Mouse (Mus musculus) gastrocnemius, adult 8-10 months (tissue): ENCODE measurements around the gene Zfp365. TPM values are rescaled to one million over a fixed set of nuclear protein-coding genes. Genes with fewer than 3 reads are reported as not detected.
A peak's percentile ranks its signal among the peaks of the same experiment; 100 is the strongest.

Experiments used
- DNase-seq, 2 experiments: peaks; one replicate each; pipeline ENCODE4 v3.0.0; 2022; ENCODE audit warnings: low spot score in 2 of 2
- total RNA-seq, 4 experiments: library from RNA; stranded (reverse); gene quantifications; 2 replicates each; pipeline ENCODE4 v1.2.4; 2022

Zfp365 gene
- total RNA-seq: under 1 TPM; 0.22 to 0.48 (median 0.27) TPM

DNA sequence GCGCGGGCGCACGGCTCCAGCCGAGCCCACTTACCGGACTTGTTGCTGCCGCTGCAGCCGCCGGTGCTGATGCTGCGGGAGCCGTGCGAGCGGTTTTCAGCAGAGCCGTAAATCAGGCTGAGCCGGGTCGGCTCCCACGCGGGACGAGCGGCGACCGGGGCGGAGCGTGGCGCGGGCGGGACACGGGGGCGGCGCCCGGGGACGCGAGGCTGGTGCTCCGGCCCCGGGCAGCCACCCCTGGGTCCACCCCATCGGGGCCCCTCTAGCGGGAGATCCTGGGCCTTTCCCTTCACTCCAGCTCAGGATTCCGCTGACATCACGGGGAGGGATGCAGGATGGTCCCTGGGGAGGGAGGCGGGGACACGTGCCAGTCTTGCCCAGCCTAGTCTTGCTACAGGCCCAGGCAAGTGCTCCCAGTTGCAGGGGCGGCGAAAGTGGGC is at the start of gene Zfp365:
Gene Zfp365, minus strand, starts transcription at position 326 of the 440 bp plus-strand sequence.
- peak; percentile 23 to 51 for DNase-seq

DNA sequence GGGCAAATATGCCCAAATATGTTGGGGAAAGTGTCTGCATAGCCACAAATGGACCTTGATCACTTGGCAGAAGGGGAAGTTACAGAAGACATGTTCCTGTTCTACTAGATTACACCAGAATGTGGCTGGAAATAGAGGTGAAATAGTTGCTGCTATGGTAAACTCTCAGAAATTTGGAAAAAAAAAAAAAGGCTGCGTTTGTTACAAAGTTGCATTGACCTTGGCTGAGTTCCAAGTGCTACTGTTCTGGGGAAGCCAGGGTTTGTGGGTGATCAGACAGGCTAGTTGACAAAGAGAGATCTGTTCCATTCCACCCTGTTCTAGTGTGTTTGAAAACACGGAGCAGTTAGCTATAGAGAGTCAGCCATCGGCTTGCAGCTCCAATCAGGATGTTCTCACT is 47.5 kb upstream of the Zfp365 start:
- no peak for DNase-seq

DNA sequence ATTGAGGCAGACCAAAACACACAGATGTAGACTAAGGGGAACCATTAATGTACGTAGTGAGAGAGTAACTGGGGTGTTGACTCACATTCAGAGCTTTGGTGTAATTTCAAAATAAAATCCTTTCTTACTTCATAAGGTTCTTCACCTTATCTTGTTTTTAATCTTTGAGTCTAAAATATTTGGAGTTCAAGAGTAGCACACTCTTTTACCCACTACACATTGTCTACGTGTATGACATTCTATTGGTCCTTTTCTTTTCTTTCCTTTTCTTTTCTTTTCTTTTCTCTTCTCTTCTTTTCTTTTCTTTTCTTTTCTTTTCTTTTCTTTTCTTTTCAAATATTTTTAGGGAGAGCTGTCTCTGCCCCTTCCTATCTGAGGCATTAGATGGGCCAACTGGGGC is 43.5 kb upstream of the Zfp365 start:
- no peak for DNase-seq

DNA sequence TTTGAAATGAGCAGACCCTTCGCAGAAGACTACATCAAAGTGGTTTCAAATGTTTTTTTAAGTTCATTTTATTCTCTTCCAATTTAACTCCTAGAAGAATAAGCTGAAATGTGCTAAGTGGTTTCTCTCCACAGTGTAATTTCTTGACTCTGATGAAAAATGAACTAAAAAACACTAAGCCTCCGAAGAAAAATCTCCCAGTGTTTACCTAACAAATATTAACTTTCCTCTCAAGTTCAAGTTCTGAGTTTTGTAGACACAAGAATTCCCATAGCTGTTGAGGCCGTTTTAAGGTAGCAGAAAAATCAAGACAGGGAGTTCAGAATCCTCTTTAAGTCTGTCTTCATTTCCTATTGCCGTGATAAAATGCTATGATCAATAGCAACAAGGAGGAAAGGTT is 39.2 kb upstream of the Zfp365 start:
- no peak for DNase-seq

DNA sequence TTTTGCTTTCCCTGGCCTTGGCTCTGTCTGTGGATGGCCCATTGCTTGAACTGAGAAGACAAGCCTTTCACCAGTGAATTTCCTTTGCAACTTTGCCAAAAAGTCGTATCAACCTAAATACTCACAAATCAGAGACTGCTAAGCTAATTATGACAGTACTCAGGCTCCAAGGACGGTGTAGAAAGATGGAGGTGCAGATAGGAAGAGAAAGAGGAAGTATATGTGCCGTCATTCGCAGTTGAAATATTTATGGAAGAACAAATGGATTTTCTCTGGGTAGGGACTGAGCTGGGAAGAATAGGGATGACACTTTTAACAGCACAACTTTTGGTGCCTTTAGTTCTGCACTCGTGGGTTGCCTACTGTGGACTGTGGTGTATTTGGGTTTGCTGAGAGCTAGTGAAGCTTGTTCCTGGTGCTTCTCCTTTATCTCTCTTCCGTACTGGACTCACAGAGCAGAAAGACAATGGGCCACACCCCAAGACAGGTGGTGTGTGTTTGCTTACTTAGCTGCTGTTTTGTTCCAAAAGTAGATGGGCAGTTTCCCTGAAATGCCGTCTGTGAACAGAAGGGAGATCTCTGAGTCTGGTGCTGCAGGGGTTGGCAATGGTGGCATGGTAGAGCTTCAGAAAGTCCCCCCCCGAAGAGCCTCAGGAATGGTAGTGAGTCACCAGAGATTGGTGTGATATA is 37.7 kb upstream of the Zfp365 start:
- no peak for DNase-seq

DNA sequence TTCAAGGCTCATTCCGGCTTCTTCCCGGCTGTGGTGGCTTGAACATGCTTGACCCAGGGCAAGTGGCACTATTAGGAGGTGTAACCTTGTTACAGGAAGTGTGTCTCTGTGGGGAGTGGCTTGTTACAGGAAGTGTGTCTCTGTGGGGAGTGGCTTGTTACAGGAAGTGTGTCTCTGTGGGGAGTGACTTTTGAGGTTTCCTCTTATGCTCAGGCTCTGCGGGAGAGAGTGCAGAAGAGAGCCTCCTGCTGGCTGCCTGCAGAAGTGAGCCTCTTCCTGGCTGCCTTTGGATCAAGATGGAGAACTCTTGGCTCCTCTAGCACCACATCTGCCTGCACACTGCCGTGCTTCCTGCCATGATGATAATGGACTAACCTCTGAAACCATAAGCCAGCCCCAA is 31.1 kb upstream of the Zfp365 start:
- DNase-seq: no peak

DNA sequence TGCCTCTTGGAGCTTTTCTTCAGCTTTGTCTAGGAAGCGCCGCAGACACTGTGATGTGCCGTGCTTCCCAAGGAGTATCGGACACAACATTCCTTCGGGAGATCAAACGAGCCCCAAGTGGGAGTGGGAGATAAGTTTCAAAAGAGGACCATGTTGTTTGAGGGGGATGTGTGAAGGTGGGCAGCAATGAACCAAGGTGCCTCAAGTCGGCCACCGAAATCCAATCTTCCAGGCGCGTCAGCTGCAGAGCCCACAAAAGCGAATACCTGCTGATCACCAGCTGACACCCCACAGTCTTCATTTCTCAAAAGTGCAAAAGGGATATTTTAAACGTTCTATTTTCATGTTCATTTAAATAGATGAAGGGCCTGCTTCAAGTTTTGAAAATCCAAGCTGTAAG is 27.1 kb upstream of the Zfp365 start:
- no peak for DNase-seq

DNA sequence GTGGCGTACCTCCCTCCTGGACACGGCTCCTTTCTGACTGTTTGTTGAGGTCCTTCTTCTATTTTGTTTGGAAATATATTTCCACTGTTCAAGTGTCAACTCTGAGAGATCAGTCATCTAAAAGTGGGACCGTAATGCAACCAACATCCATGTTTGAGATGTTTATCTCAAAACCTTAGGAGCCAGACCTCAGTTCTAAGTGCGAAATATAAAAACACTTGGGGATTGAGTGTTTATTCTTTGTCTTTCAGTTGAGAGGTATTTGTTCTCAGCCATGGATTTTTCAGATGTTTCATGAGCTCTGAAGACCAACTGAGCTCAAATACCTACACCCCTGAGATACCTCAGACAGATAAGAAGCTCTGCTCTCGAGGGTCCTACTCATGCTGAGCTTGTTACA is 25.3 kb upstream of the Zfp365 start:
- no peak for DNase-seq

DNA sequence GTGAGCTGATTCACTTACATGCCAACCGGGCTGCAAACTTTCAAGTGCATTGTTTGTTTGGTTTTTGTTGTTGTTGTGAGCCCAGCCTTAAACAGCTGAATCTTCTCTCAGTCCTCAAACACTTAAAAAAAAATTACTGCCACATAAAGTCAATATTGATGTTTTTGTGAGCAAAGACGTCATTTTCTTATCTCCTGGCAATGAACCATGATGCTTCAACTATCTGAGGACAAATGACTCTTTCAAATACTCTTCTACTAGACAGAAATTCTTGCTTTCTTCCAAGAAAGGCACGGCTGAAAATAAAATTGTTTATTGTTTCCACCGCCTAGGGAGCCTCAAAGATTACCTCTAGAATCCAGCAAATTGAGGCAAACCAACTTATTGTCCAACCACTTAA is 24.5 kb upstream of the Zfp365 start:
- DNase-seq: no peak

DNA sequence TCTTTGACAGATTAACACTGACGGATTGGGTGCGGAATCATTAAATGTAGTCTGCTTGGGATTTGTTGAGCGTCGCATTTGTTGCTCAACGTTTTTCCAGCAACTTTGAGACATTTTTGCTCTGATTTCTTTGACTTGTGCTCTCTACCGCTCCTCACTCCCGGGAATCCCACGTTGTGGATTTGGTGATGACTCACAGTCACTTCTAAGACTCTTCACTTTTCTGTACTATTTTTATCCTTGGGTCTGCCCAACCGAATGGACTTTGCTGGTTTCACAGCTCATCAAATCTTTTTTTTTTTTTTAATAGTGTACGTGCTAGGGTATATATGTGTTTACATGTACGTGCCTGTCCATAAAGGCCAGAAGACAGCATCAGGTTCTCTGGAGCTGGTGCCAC is 20.3 kb upstream of the Zfp365 start:
- DNase-seq: no peak

DNA sequence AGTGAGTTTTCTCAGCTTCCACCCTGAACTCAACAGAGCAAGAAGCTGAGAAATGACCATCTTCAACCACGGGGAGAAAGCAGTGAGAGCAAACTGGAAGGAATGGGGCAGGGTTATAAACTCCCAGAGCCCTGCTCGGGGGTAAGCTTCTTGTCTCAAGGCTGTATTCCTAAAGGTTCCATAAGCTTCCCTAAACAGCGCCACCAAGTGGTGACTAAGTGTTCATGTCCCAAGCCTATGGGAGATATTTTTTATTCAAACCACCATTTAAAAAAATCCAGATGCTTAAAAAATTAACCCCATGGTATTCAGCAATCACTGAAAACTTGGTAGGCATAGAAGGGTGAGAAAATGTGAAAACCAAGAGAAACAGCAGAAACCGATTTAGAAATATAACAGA is 18.9 kb upstream of the Zfp365 start:
- DNase-seq: no peak

DNA sequence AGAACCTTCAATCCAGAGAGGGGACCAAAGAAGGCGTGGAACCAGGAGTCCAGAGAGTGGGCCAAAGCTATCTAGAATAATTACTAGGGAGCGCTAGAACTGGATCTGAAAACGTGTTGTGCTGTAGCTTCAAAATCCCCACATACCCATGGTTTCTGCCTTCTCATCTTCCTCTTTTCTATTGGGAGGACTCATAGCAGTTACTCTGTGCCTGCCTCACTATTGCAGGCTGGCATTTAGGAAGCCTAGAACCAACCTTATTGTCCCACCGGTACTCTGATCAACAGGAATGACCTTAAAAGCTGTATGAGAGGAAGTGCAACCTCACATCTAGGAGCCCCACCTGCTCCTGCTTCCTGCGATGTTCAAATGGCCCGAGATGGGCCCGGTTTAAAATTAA is 16.1 kb upstream of the Zfp365 start:
- no peak for DNase-seq

DNA sequence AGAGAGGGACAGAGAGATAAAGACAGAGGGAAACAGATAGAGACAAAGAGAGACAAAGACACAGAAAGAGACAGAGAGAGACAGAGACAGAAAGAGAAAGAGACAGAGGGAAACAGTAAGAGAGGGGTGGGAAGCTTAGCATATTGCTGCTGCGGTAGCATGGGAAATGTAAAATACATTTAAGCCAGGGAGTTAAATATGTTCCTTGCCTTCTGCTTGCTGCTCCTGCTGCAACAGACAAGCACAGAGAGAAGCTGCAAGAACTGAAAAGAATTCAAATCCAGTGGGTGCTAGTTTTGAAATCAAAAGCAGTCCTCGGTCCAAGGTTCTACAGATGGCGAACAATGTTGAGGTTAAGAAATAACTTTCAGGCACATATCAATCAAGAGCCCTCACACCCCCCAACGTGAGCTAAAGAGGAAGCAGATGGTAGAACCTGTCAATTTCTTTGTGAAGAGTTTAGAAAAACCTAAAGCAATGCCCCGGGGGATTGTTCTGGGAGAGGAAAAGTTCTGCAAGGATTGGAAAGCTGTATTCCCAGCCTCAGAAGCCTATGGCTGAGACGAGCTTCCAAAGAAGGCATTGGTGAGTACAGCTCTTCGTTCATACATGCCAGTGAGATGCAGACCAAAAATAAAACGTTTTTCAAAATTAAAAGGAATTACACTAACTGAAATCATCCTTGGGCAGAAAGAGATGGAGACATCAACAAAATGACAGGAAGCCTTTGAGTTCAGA is 15.4 kb upstream of the Zfp365 start:
- DNase-seq: no peak

DNA sequence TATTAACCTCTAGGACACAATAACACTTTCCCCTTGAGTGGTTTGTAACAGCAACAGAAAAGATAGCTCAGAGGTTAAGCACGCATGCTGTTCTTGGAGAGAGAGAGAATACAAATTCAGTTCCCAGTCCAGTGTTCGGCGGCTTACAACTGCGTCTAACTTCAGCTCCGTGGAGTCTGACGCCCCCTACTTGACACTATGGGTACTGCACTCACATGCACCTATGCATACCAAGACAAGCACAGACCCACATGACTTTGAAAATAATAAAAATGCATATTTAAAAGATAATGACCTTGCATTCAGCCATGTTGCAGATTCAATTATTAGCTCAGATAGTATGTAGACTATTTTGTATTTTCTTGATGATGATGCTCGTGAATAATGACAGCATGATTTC is 11.6 kb upstream of the Zfp365 start:
- DNase-seq: no peak

DNA sequence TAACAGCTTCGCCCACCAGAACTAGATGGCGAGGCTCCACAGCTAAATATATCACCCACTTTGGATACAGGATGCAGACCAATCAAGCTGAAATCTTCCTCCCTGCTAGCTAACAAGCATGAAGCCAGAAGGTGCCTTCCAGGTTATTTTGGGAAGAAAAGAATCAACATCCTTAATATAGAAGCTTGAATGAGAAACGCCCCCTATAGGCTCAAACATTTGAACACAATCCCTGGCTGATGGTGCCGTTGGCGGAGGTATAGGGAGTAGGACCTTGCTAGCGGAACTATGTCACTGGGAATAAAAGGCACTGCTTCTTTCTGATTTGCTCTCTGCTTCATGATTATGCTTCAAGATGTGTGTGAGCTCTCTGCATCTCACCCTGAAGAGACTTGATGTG is 9.3 kb upstream of the Zfp365 start:
- DNase-seq: no peak

DNA sequence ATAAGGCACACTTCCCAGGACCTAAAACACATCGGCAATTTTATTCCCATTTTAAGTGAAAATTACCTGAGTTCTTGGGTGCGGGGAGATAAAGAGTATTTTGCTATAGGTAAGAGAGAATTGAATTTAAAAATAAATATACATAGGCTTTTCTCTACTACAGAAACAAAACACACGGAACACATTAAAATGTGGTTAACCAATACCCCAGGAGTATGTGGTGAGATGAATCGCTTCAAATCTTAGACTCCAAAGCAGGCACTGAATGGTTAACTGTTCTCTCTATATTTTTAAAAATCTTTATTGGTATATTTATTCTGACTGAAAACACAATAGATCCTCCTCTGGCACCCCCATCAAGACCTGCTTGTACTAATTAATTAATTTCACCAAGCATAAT is 7.2 kb upstream of the Zfp365 start:
- no peak for DNase-seq

DNA sequence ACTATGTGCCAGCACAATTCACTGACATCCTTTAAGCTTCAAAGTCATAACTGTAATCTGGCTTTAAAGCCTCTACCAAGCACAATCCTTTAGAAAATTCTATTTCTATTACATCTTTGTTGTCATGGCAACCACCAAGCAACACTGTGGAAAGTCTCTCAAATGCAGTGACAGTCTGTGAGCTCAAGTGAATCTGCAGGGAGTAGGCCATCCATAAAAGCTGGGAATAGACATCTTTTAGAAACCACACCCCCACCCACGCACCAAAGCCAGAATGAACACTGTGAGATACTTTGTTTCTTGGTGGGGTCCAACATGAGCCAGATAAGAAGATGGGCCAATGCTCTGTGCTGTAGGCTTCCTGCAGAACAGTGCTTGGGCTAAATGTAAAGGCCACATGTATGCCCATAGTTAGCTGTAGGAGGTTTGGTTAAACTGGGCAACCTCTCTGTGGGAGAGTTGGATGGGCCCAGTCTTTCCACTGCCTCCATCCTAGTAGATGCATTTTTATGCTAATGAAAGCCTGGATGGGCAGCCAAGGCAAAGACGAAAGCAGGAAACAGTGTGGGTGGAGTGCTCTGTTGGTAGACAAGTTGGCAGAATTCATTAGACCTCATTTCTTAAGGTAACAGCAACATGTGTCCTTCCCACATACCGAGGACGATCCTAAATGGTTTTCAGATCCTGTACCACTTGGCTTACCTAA is 5.9 kb upstream of the Zfp365 start:
- no peak for DNase-seq

DNA sequence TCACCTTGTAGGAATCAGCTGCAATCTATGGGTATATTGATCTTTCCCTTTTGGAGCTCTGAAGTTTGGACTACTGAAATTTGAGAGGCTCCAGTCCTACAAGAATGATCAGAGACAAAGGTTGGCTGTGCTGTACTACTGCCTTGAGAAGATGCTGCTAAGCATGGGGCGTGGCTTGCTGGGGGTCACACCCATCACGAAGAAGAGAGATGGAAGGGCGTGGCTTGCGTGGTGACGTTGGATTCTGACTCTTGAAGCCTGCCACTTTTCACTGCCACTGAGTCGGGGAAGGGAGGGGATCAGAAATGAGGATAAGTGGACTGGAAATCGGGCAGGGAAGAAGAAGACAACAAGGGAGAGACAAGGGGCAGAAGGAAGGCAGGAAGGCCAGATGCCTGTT is 4.9 kb upstream of the Zfp365 start:
- DNase-seq: no peak

DNA sequence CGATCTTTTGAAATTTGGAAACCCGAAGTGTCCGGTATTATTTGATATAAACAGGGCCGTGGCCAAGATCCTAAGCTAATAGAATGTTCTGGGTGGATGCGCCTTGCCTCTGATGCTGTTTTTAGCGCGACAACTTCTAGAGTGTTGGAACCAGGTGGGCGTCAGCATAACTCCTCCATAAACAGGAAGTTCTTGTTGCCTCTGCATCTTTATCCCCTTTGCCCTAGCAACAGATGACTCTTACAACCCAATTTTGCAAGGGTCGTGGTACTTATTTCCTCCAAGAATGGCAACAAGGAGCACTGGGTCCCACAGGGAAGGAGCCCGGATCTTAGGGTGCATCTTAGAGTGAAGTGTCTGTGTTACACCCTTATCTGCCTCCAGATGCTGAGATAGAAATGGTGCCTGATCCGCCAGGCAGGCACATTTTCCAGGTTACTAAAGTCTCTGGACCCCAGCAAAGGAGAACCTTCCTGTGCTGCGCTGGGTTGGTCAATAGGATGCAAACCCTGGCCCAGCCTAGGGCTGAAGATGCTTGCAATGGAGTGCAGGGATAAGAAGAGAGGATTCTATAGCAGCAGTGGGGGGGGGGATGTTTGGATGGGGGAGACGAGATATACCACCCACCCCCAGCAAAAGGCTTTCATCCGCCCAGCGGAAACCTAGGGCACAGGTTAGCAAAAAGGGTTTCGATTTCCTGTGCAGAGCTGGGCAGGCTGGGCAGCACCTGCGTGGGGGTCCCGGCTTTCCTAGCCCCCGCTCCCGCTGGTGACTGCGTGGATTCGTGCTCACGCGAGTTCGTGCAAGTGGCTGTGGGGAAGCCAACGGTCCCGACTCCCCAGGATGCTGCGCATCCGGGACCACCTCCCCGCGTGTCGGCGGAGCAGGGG is 770 bp downstream of the Zfp365 start:
- no peak for DNase-seq

DNA sequence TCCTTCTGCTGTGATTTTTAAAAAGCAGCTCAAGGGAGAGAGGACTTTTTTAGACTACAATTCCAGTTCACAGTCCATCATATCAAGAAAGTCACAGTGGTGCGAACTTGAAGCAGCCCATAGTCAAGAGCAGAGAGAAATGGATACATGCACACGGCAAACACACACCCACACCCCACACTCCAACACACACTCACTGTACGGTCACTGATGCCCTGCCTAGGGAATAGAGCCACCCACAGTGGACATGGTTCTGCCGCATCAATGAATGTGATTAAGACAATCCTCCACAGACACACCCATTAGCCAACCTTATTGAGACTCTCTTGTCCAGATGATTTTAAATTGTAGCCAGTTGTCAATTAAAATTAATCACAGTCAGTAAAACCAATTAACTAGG is 4.5 kb downstream of the Zfp365 start:
- DNase-seq: no peak

DNA sequence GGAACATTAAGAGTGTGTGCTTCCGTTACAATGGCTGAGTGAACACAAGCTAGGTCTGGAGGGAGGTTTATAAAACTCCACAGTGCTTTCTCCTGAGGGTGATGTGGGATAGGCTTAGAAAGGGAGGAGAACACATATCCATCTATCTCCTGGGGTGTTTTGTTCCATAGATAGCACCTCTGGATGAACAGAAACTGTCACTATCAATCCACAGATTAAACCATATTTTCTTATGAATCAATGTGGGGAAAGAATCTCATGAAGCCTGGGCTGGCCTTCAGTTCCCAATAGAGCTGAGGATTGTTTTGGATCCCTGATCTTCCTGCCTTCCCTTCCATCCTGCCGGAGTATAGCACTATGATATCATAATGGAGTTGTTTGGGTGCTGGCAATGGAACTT is 5.5 kb downstream of the Zfp365 start:
- no peak for DNase-seq

DNA sequence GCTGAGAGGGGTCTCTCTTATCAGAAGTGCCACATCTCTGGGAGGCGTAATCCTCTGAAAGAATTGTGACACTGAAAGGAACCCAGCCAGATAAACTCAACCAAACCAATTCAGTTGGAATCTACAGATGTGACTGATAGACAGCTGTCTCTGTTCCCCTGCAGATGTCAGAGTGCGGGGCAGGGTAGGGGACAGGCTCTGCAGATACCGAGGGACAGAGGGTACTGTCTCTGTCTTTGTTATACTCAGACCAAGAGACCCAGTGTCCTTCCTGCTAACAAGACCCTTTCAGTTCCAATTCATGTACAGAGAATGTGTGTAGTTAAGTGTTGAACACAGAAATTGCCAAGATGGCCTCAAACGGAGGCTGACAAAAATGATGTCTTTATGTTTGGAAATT is 6.4 kb downstream of the Zfp365 start:
- no peak for DNase-seq
